Mouse (Mus musculus) hindbrain, embryonic 13.5 days (tissue): Measurements from ENCODE around the gene Muc15. TPM values are rescaled to one million over a fixed set of nuclear protein-coding genes. Genes with fewer than 3 reads are reported as not detected.

Source experiments
- ATAC-seq: fragments of 200-750 bp; cut with Nextera tagmentation; 2 replicates; pipeline ENCODE4 v1.8.0; 2017; ENCODE audit warnings: moderate TSS enrichment; ENCODE audit not compliant: low FRiP score
- H3K27ac ChIP-seq: fragments of 300-500 bp; sonication (generic); 2 replicates; pipeline ENCODE4 v1.5.1; 2015; ENCODE audit warnings: inconsistent platforms, mild to moderate bottlenecking, moderate library complexity
- H3K27me3 ChIP-seq: fragments of 300-500 bp; sonication (generic); 2 replicates; pipeline ENCODE4 v1.6.1; 2015; ENCODE audit warnings: mild to moderate bottlenecking, inconsistent platforms
- H3K36me3 ChIP-seq: fragments of 300-500 bp; sonication (generic); 2 replicates; pipeline ENCODE4 v1.6.1; 2015; ENCODE audit warnings: mild to moderate bottlenecking, inconsistent platforms
- H3K4me1 ChIP-seq: fragments of 300-500 bp; sonication (generic); replicated peaks from 2 replicates; pipeline ENCODE4 v1.6.1; 2015; ENCODE audit warnings: inconsistent platforms
- H3K4me2 ChIP-seq: fragments of 300-500 bp; sonication (generic); 2 replicates; pipeline ENCODE4 v1.6.1; 2015; ENCODE audit warnings: inconsistent platforms, mild to moderate bottlenecking, moderate library complexity
- H3K4me3 ChIP-seq: fragments of 300-500 bp; sonication (generic); 2 replicates; pipeline ENCODE4 v1.5.1; 2015; ENCODE audit warnings: mild to moderate bottlenecking, inconsistent platforms
- H3K9ac ChIP-seq: fragments of 300-500 bp; sonication (generic); 2 replicates; pipeline ENCODE4 v1.6.1; 2015; ENCODE audit warnings: mild to moderate bottlenecking, inconsistent platforms
- H3K9me3 ChIP-seq: fragments of 300-500 bp; sonication (generic); 2 replicates; pipeline ENCODE4 v1.6.1; 2016; ENCODE audit warnings: inconsistent platforms
- WGBS: fragments of 180-500 bp; shearing (Covaris S2); methylation state at CpG from one replicate; pipeline ENCODE4 v1.1.7; 2015; 5-methylcytosine and 5-hydroxymethylcytosine counted together
- polyA plus RNA-seq: library from polyadenylated mRNA; unstranded; fragments of >200 nt; fragmentation: Nextera tagmentation; extraction: Ambion mirVana; gene quantifications from 2 replicates; pipeline ENCODE4 v1.2.1, GENCODE M21; 2015

Gene Muc15
- 0.08 TPM in 1 of 2 replicates, not detected in the other for polyA plus RNA-seq

DNA sequence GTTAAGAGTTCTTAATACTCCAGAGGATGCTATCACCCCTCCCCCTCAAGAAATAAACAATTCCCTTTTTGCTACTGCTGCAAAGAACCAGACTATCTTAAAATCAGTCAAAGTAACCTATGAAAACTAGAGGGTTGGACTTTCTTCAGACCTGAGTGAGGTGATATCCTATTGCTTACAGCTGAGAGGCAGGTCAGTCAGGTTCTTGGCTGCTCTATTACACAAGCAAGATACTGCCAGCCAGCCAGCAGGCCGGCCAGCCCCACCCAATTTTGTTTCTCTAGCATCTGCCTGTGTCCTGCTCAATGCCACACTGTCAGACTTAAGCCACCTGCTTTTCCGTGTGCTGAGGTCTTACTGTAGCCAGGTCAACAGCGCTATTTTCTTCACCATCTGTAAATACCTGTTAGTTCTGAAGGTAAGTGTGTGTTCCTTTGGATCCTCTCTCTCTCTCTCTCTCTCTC is at the start of gene Muc15:
Gene Muc15 (plus strand): TSS at position 51 of the 464 bp plus-strand sequence.
- no peaks in the 10 kb centered on the region for H3K4me1 ChIP-seq
- no peaks in the 10 kb centered on the region for H3K27me3 ChIP-seq
- H3K9ac ChIP-seq = no peak within 1 kb of the TSS
- no peak for ATAC-seq
- H3K9me3 ChIP-seq = no peaks in the 10 kb centered on the region
- H3K4me3 ChIP-seq = no peak within 1 kb of the TSS
- H3K36me3 ChIP-seq = no peaks in the 10 kb centered on the region
- H3K4me2 ChIP-seq = no peak within 1 kb of the TSS
- 56% methylated on average over 3 of the region's 3 CpGs for WGBS
- H3K27ac ChIP-seq = no peak within 1 kb of the TSS

DNA sequence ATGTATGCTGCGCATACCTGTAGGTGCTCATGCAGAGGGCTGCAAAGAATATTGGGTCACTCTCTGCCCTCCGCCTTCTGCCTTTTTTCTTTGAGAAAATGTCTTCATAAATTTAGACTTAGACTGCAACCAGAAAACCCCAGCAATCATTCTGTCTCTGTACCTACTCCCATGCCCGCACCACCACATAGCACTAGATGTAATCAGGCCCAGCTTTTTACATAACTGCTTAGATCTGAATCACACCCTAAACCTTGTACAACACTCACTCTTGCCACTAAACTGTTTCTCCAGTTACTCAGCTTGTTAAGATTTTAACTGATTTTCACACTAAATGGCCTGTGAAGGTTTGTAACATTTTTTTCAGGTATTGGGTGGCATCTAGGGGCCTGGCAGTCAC is 11.7 kb upstream of the Muc15 start:
- ATAC-seq = no peak

DNA sequence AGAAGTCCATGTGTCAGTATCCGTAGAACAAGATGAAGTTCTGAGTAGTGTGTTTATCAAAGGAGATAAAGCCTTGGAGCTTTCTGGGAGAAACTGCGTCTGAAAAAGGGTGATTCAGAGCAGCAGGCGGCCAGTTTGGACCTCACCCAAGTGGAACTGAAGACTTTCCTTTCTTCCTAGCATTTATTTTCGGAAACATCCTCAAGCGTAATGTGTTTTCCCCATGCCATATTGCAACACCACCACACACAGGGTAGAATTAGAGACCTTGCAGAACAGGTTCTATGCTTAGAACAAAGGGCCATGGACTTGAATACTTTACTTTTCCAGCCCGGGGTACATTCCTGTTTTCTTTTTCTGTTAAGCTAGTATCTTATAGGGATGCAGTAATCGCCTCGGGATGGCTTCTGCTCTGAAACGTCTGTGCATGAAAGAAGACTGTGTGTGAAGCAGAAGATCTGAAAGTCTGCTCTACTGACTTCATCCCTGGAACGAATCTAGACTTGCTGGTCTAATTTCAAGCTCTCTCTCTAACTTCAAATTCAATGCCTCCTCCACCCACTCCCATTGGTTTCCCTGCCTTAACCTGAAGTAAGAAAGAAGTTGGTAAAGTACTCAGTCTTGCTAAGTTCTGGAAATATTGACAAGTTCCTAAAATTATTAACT is 11.0 kb upstream of the Muc15 start:
- Histone ChIP-seq H3K9ac (no peak overlapping the region), H3K4me1 (no peaks in the 10 kb centered on the region), H3K27ac (no peak overlapping the region), H3K4me2 (no peak overlapping the region), H3K36me3 (no peaks in the 10 kb centered on the region), H3K4me3 (no peak overlapping the region), H3K9me3 (no peaks in the 10 kb centered on the region), H3K27me3 (no peaks in the 10 kb centered on the region)
- 84% methylated on average over 10 of the region's 10 CpGs for WGBS
- no peak for ATAC-seq

More for the DNA sequence above, 11.7 kb upstream of the Muc15 start:
- no peak overlapping the region for H3K27ac ChIP-seq
- H3K4me1 ChIP-seq = no peaks in the 10 kb centered on the region
- 96% methylated on average over 3 of the region's 3 CpGs for WGBS
- H3K9me3 ChIP-seq = no peaks in the 10 kb centered on the region
- no peak overlapping the region for H3K4me2 ChIP-seq
- no peak overlapping the region for H3K9ac ChIP-seq
- no peak overlapping the region for H3K4me3 ChIP-seq
- no peaks in the 10 kb centered on the region for H3K27me3 ChIP-seq
- H3K36me3 ChIP-seq = no peaks in the 10 kb centered on the region

DNA sequence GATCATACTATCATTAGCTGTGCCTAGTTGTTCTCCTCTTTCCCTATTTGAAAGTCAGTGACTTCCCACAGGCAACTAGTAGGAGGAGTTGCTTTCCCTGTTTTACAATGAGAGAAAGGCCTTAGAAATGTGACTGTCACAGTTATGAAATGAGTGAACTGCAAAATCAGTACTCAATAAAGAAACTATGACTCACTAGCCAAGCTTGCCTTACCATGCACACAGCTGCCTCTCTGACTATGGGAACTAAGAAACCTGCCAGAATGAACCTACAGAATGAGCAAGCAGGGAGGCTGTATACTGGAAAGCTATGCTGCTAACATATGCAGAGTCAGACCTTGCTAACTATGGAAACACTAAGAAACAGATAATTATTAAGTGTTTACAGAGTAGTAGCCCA is 2.1 kb upstream of the Muc15 start:
- H3K27ac ChIP-seq = no peak overlapping the region
- H3K4me1 ChIP-seq = no peaks in the 10 kb centered on the region
- H3K9me3 ChIP-seq = no peaks in the 10 kb centered on the region

DNA sequence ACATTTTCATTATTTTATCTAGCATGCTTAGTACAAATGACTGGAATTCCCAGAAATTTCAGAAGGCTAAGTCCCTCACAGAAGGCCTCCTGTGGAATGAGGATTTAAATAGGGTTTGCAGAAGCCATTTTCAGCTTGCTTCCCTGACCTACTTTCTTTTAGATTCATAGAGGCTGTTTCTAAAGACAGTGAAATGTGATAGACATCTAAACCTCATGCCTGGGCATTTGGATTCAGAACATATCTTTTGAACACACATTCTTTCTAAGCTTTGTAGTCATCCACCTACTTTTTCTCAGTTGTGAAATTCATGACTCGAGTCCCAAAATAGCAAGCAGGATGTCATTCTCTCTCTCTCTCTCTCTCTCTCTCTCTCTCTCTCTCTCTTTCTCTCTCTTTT is 1.1 kb downstream of the Muc15 start:
- 95% methylated on average over 1 of the region's 1 CpGs for WGBS
- ATAC-seq = no peak

More for the DNA sequence above, 2.1 kb upstream of the Muc15 start:
- Histone ChIP-seq H3K36me3 (no peaks in the 10 kb centered on the region), H3K4me3 (no peak overlapping the region), H3K9ac (no peak overlapping the region), H3K27me3 (no peaks in the 10 kb centered on the region), H3K4me2 (no peak overlapping the region)
- ATAC-seq = no peak

DNA sequence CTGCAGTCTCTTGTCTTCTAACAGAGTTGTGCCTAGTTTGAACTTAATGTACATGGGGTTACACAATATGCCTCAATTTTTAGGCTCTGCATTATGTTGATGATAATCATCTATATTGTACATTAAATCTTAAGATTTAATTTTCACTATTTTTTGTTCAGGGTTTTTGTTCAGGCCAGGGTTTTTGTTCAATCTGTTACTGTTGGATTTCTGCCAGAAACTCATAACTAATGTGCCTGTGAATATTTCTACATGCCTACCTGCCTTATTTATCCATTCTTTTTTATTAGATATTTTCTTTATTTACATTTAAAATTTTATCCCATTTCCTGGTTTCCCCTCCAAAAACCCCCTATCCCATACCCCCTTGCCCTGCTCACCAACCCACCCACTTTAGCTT is 5.0 kb downstream of the Muc15 start:
- H3K36me3 ChIP-seq = no peaks in the 10 kb centered on the region
- H3K9me3 ChIP-seq = no peaks in the 10 kb centered on the region
- no peak overlapping the region for H3K4me2 ChIP-seq
- ATAC-seq = no peak
- no peak overlapping the region for H3K27ac ChIP-seq
- H3K4me3 ChIP-seq = no peak overlapping the region
- H3K4me1 ChIP-seq = no peaks in the 10 kb centered on the region
- H3K27me3 ChIP-seq = no peaks in the 10 kb centered on the region
- no peak overlapping the region for H3K9ac ChIP-seq

More for the DNA sequence above, 1.1 kb downstream of the Muc15 start:
- Histone ChIP-seq H3K4me3 (no peak overlapping the region), H3K27me3 (no peaks in the 10 kb centered on the region), H3K4me1 (no peaks in the 10 kb centered on the region), H3K27ac (no peak overlapping the region), H3K9me3 (no peaks in the 10 kb centered on the region), H3K36me3 (no peaks in the 10 kb centered on the region), H3K4me2 (no peak overlapping the region), H3K9ac (no peak overlapping the region)

DNA sequence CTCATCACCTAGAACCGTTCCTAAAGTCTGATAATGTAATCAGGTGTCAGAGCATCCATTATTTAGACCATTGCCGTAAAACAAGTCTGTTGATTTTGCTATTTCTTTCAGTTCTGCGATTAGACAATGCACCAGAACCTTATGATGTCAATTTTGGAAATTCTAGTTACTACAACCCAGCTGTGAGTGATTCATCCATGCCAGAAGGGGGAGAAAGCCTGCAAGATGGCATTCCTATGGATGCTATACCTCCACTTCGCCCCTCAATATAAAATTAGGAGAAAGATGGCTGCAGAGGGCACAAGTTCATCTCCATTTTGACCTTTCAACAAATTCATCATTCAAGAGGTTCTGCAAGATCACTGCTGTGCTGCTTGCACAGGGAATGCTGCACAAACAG is 16.1 kb downstream of the Muc15 start:
- 82% methylated on average over 4 of the region's 4 CpGs for WGBS
- no peak overlapping the region for H3K4me3 ChIP-seq
- H3K9ac ChIP-seq = no peak overlapping the region
- ATAC-seq = no peak
- H3K9me3 ChIP-seq = no peaks in the 10 kb centered on the region
- no peaks in the 10 kb centered on the region for H3K27me3 ChIP-seq
- no peak overlapping the region for H3K4me2 ChIP-seq
- H3K36me3 ChIP-seq = no peaks in the 10 kb centered on the region
- H3K4me1 ChIP-seq = no peaks in the 10 kb centered on the region
- H3K27ac ChIP-seq = no peak overlapping the region

DNA sequence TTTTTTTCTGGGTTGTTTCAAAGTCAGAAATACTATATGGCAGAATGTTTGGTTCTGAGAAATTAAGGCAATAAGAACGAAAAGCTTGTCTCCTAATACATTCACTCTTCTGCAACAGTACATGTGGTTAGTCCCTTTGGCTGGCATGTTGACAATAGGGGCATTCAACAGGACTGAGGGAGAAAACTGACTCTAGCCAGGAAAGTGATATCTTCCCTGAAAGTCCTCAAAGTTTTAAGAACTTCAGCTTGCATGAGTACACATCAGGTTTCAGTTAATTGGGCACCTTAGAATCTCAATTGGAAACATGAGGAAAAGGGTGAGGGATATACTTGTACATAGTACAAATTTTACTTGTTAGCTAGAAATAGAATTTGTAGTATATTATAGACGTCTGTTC is 16.8 kb downstream of the Muc15 start:
- H3K27ac ChIP-seq = no peak overlapping the region
- ATAC-seq = no peak

DNA sequence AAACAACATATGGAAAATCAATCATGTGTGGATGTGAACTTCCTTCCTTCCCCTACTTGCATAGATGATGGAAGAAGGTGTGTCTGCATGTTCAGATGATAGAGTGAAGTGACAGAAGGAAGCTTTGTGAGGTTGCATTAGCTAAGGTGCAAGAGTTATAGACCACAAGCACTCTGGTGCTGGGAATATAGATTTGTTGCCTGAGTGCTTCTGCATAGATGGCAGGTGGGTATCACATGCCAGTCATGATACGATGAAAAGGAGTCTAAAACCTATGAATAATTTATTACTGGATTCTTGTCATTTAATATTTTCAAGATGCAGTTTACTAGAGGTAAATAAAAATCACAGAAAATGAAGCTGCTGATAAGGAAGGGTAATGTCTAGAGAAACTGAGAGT is 18.6 kb downstream of the Muc15 start:
- ATAC-seq = no peak
- H3K27ac ChIP-seq = no peak overlapping the region
- no peak overlapping the region for H3K9ac ChIP-seq
- H3K4me2 ChIP-seq = no peak overlapping the region
- no peaks in the 10 kb centered on the region for H3K36me3 ChIP-seq
- H3K4me1 ChIP-seq = no peaks in the 10 kb centered on the region
- no peaks in the 10 kb centered on the region for H3K9me3 ChIP-seq
- no peaks in the 10 kb centered on the region for H3K27me3 ChIP-seq
- no peak overlapping the region for H3K4me3 ChIP-seq
- whole genome bisulfite sequencing = 53% methylated on average over 1 of the region's 1 CpGs

More for the DNA sequence above, 16.8 kb downstream of the Muc15 start:
- no peak overlapping the region for H3K4me2 ChIP-seq
- no peaks in the 10 kb centered on the region for H3K4me1 ChIP-seq
- no peak overlapping the region for H3K4me3 ChIP-seq
- H3K27me3 ChIP-seq = no peaks in the 10 kb centered on the region
- no peaks in the 10 kb centered on the region for H3K36me3 ChIP-seq
- H3K9ac ChIP-seq = no peak overlapping the region
- H3K9me3 ChIP-seq = no peaks in the 10 kb centered on the region
- WGBS = 84% methylated on average over 2 of the region's 2 CpGs

DNA sequence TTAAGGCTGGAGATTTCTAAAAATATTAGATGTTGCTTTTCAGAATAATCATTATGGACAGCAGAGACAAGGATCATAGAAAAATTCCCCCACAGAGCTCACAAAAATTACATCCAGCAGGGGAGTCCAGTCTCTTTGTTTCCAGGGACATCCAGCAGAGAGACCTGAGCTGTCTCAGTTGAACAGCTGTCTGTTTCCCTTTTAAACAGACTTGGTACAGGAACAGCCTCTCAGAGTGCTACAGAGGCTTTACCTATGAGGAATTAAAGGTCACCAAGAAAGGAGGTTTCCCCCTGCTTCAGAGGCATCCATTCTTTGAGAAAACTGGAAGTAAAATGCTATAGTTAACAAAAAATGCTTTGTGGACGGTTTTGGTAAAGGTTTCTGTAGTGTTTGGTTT is 19.4 kb downstream of the Muc15 start:
- Histone ChIP-seq H3K36me3 (no peaks in the 10 kb centered on the region), H3K27ac (no peak overlapping the region), H3K4me2 (no peak overlapping the region), H3K4me3 (no peak overlapping the region), H3K9me3 (no peaks in the 10 kb centered on the region), H3K4me1 (no peaks in the 10 kb centered on the region), H3K9ac (no peak overlapping the region), H3K27me3 (no peaks in the 10 kb centered on the region)
- 63% methylated on average over 1 of the region's 1 CpGs for WGBS
- no peak for ATAC-seq

DNA sequence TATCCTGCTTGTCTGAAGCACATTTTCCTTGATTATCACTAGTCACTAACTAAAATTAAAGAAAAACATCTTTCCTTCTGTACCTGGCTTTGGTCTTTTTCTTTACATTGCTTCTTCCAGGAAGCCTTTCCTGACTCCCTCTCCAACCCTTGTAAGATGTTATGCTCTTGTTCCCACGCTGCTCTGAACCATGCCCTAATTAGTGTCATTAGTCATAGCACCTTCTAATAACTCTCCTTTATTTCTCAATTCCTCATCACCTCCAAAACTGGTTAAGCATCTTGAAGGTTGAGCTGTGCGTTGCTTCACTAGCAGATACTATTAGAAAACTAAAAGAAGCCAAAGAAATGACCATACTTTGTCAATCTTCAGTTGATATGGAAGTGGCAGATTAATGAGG is 36.4 kb downstream of the Muc15 start:
- Histone ChIP-seq H3K9me3 (no peaks in the 10 kb centered on the region), H3K4me2 (no peak overlapping the region), H3K27ac (no peak overlapping the region), H3K27me3 (no peaks in the 10 kb centered on the region), H3K4me1 (no peaks in the 10 kb centered on the region), H3K36me3 (no peaks in the 10 kb centered on the region), H3K4me3 (no peak overlapping the region), H3K9ac (no peak overlapping the region)
- ATAC-seq = no peak
- WGBS = 78% methylated on average over 2 of the region's 2 CpGs

DNA sequence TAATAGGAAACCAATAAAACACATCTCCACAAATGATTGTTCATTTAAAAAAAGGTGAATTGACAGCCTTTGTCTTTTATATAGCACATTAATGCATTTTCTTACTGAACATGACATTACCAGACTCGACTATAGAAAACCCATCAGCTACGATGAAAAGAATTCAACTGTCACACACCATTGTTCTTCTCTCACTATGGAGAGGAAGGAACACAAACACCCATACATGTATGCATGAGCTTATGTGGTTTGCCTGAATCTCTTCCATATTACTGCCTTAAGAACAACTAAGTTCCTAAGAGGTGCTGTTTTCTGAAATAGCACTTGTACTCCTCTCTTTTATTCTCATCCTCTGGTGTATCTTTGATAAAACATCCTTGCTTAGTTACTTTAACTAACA is 38.3 kb downstream of the Muc15 start:
- Histone ChIP-seq H3K9ac (no peak overlapping the region), H3K4me3 (no peak overlapping the region)
- WGBS = 36% methylated on average over 2 of the region's 2 CpGs

DNA sequence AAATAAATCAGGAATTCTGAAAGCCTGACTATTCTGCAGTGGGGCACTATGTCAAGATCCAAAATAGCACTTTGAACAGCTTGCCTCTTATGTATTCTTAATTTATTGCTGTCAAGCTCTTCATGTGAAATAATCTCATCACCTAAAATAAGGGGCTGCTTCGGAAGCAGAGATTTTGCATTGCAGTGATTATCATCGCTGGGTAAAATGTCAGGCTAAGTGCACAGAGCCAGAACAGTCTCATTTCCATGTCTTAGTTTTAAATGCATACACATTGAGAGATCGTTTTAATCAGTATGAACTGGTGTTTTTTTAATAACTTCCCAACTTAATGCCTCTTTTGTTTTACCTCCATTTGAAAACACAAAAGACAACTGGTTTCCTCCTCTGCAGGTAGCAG is 66.3 kb downstream of the Muc15 start:
- Histone ChIP-seq H3K36me3 (no peaks in the 10 kb centered on the region), H3K27me3 (no peaks in the 10 kb centered on the region), H3K27ac (no peak overlapping the region), H3K4me3 (no peak overlapping the region), H3K4me1 (no peaks in the 10 kb centered on the region), H3K4me2 (no peak overlapping the region), H3K9me3 (no peaks in the 10 kb centered on the region), H3K9ac (no peak overlapping the region)
- WGBS = 80% methylated on average over 3 of the region's 3 CpGs
- no peak for ATAC-seq

More for the DNA sequence above, 38.3 kb downstream of the Muc15 start:
- Histone ChIP-seq H3K4me1 (no peaks in the 10 kb centered on the region), H3K9me3 (no peaks in the 10 kb centered on the region), H3K27me3 (no peaks in the 10 kb centered on the region), H3K27ac (no peak overlapping the region), H3K4me2 (no peak overlapping the region), H3K36me3 (no peaks in the 10 kb centered on the region)
- ATAC-seq = no peak
